Mouse (Mus musculus) bone marrow, adult 2 months (tissue): ENCODE measurements around the gene Doxl2.

Source experiments
- CTCF ChIP-seq: fragments of 200-500 bp; IDR thresholded peaks from 2 replicates; pipeline ENCODE4 v1.5.1; 2011; ENCODE audit warnings: low read length, control low read depth; ENCODE audit not compliant: control insufficient read depth, insufficient read depth
- POLR2A ChIP-seq: fragments of 200-500 bp; IDR thresholded peaks from 2 replicates; pipeline ENCODE4 v1.6.1; 2011; ENCODE audit warnings: low read depth, mild to moderate bottlenecking, control low read depth, low read length, borderline replicate concordance; ENCODE audit not compliant: control insufficient read depth

GRCm38 (mm10) chr6:48953220-48953619 lies 21.5 kb upstream of the Doxl2 start:
- TF ChIP-seq CTCF, result no peak
- TF ChIP-seq POLR2A, result no peak
